Mouse (Mus musculus): Measurements from ENCODE around the gene Lasp1. TPM values are rescaled to one million over a fixed set of nuclear protein-coding genes. Genes with fewer than 3 reads are reported as not detected.
"Not testable (repeated sequence)": the region's sequence is repeated elsewhere in the genome, so short reads cannot be mapped to it uniquely, and the experiment has no call there.

Gene Lasp1
- total and polyA plus RNA-seq, 3 experiments: 28.2 to 31.6 (median 31.1) TPM

- 72% methylated on average over 2 of the region's 2 CpGs for WGBS
- no peak for TF ChIP-seq EP300 (IDR thresholded peaks at IDR 0.05; ENCODE audit: insufficient read depth, low read depth, low read length)
- TF ChIP-seq POLR2A (IDR thresholded peaks at IDR 0.05; ENCODE audit: insufficient read depth, low read depth, low read length): no peak
- no peak for TF ChIP-seq CTCF (IDR thresholded peaks at IDR 0.05)
- Histone ChIP-seq H3K4me3 (no peak overlapping the region), H3K27ac (no peak overlapping the region), H3K9ac (ENCODE audit: low read depth, low read length) (no peak overlapping the region), H3K79me2 (replicated peaks; ENCODE audit: control insufficient read depth, insufficient read depth, low read length) (no peaks in the 10 kb centered on the region), H3K4me1 (ENCODE audit: control insufficient read depth, insufficient read depth, low read length) (no peaks in the 10 kb centered on the region), H3K36me3 (ENCODE audit: control insufficient read depth, insufficient read depth, low read length) (no peaks in the 10 kb centered on the region), H3K27me3 (ENCODE audit: control insufficient read depth, insufficient read depth, low read length) (no peaks in the 10 kb centered on the region)
- DNase-seq: no peak
- intact Hi-C loops (cut with DNase I): no loop called here
Measured at GRCm38 (mm10) chr11:97862148-97862547, 63.3 kb downstream of the Lasp1 start.

- H3K36me3 ChIP-seq (ENCODE audit: control insufficient read depth, insufficient read depth, low read length): no peaks in the 10 kb centered on the region
- no peaks in the 10 kb centered on the region for H3K79me2 ChIP-seq (replicated peaks; ENCODE audit: control insufficient read depth, insufficient read depth, low read length)
- intact Hi-C loops (cut with DNase I): no loop called here
- H3K4me1 ChIP-seq (ENCODE audit: control insufficient read depth, insufficient read depth, low read length): no peaks in the 10 kb centered on the region
- H3K9ac ChIP-seq (ENCODE audit: low read depth, low read length): no peak overlapping the region
- TF ChIP-seq EP300 (IDR thresholded peaks at IDR 0.05; ENCODE audit: insufficient read depth, low read depth, low read length) (no peak), CTCF (IDR thresholded peaks at IDR 0.05) (no peak), POLR2A (IDR thresholded peaks at IDR 0.05; ENCODE audit: insufficient read depth, low read depth, low read length) (no peak)
- no peak overlapping the region for H3K27ac ChIP-seq
- H3K27me3 ChIP-seq (ENCODE audit: control insufficient read depth, insufficient read depth, low read length): no peaks in the 10 kb centered on the region
- WGBS: 90% methylated on average over 5 of the region's 5 CpGs
- no peak overlapping the region for H3K4me3 ChIP-seq
- no peak for DNase-seq
Measured at GRCm38 (mm10) chr11:97865421-97865820, 66.6 kb downstream of the Lasp1 start.

GRCm38 (mm10) chr11:97866091-97866888 is 67.5 kb downstream of the Lasp1 start:
- Histone ChIP-seq H3K4me3 (no peak overlapping the region), H3K27ac (no peak overlapping the region), H3K27me3 (ENCODE audit: control insufficient read depth, insufficient read depth, low read length) (no peaks in the 10 kb centered on the region), H3K36me3 (ENCODE audit: control insufficient read depth, insufficient read depth, low read length) (no peaks in the 10 kb centered on the region), H3K4me1 (ENCODE audit: control insufficient read depth, insufficient read depth, low read length) (no peaks in the 10 kb centered on the region), H3K9ac (ENCODE audit: low read depth, low read length) (no peak overlapping the region), H3K79me2 (replicated peaks; ENCODE audit: control insufficient read depth, insufficient read depth, low read length) (no peaks in the 10 kb centered on the region)
- no peak for DNase-seq
- 91% methylated on average over 3 of the region's 3 CpGs for WGBS
- TF ChIP-seq POLR2A (IDR thresholded peaks at IDR 0.05; ENCODE audit: insufficient read depth, low read depth, low read length) (no peak), CTCF (IDR thresholded peaks at IDR 0.05) (no peak), EP300 (IDR thresholded peaks at IDR 0.05; ENCODE audit: insufficient read depth, low read depth, low read length) (no peak)
- intact Hi-C loops (cut with DNase I): no loop called here

- DNase-seq: no peak
- TF ChIP-seq POLR2A (IDR thresholded peaks at IDR 0.05; ENCODE audit: insufficient read depth, low read depth, low read length) (no peak), EP300 (IDR thresholded peaks at IDR 0.05; ENCODE audit: insufficient read depth, low read depth, low read length) (no peak), CTCF (IDR thresholded peaks at IDR 0.05) (no peak)
Measured at GRCm38 (mm10) chr11:97867591-97867990, 68.8 kb downstream of the Lasp1 start.

GRCm38 (mm10) chr11:97872378-97872777 is 73.6 kb downstream of the Lasp1 start:
- DNase-seq; H3K27me3 ChIP-seq (ENCODE audit: control insufficient read depth, insufficient read depth, low read length); H3K36me3 ChIP-seq (ENCODE audit: control insufficient read depth, insufficient read depth, low read length); H3K9ac ChIP-seq (ENCODE audit: low read depth, low read length); H3K27ac ChIP-seq; H3K4me1 ChIP-seq (ENCODE audit: control insufficient read depth, insufficient read depth, low read length); H3K4me3 ChIP-seq; intact Hi-C loops (cut with DNase I); H3K79me2 ChIP-seq (replicated peaks; ENCODE audit: control insufficient read depth, insufficient read depth, low read length): not testable (repeated sequence)
- 81% methylated on average over 5 of the region's 5 CpGs for WGBS

More at GRCm38 (mm10) chr11:97867591-97867990, 68.8 kb downstream of the Lasp1 start:
- no peaks in the 10 kb centered on the region for H3K27me3 ChIP-seq (ENCODE audit: control insufficient read depth, insufficient read depth, low read length)
- H3K9ac ChIP-seq (ENCODE audit: low read depth, low read length): no peak overlapping the region
- H3K4me3 ChIP-seq: no peak overlapping the region
- H3K36me3 ChIP-seq (ENCODE audit: control insufficient read depth, insufficient read depth, low read length): no peaks in the 10 kb centered on the region
- intact Hi-C loops (cut with DNase I): no loop called here
- H3K4me1 ChIP-seq (ENCODE audit: control insufficient read depth, insufficient read depth, low read length): no peaks in the 10 kb centered on the region
- WGBS: 89% methylated on average over 3 of the region's 3 CpGs
- H3K79me2 ChIP-seq (replicated peaks; ENCODE audit: control insufficient read depth, insufficient read depth, low read length): no peaks in the 10 kb centered on the region
- no peak overlapping the region for H3K27ac ChIP-seq

GRCm38 (mm10) chr11:97874396-97874795 is 75.6 kb downstream of the Lasp1 start:
- Histone ChIP-seq H3K4me3 (no peak overlapping the region), H3K27me3 (ENCODE audit: control insufficient read depth, insufficient read depth, low read length) (no peaks in the 10 kb centered on the region), H3K36me3 (ENCODE audit: control insufficient read depth, insufficient read depth, low read length) (no peaks in the 10 kb centered on the region), H3K4me1 (ENCODE audit: control insufficient read depth, insufficient read depth, low read length) (no peaks in the 10 kb centered on the region), H3K9ac (ENCODE audit: low read depth, low read length) (no peak overlapping the region), H3K79me2 (replicated peaks; ENCODE audit: control insufficient read depth, insufficient read depth, low read length) (no peaks in the 10 kb centered on the region), H3K27ac (no peak overlapping the region)
- intact Hi-C loops (cut with DNase I): no loop called here
- DNase-seq: no peak
- TF ChIP-seq POLR2A (IDR thresholded peaks at IDR 0.05; ENCODE audit: insufficient read depth, low read depth, low read length): no peak
- no peak for TF ChIP-seq EP300 (IDR thresholded peaks at IDR 0.05; ENCODE audit: insufficient read depth, low read depth, low read length)
- TF ChIP-seq CTCF (IDR thresholded peaks at IDR 0.05): no peak
- 90% methylated on average over 1 of the region's 1 CpGs for WGBS
